ENCODE assay signal across 7 mouse cellular contexts in genomic region chr2:34897820-34898219, GRCm38 (mm10). TPM values are rescaled to one million over a fixed set of nuclear protein-coding genes. Genes with fewer than 3 reads are reported as not detected.
DNase-seq lines count a peak whose midpoint lies in the region; ATAC-seq and TF ChIP-seq lines count a peak whose summit lies in the region.

No protein-coding gene starts in this region.

- no peak overlapping the region for H3K4me3 ChIP-seq in neural tube, embryonic 15.5 days (replicated peaks)
- no peak overlapping the region for H3K4me3 ChIP-seq in intestine, postnatal 0 days (ENCODE audit: low read depth, low read length)
- no peak overlapping the region for H3K4me3 ChIP-seq in lung, embryonic 16.5 days (ENCODE audit: low read length)

- peak; percentile 30 for DNase-seq in neural tube, embryonic 10.5 days (ENCODE audit: extremely low spot score, low spot score)
- DNase-seq in brain, adult 2 months (ENCODE audit: low read depth, low spot score) = peak; percentile 13
- DNase-seq in thymus, postnatal 0 days (ENCODE audit: low spot score) = peak; percentile 60
- no peak for DNase-seq in urinary bladder, postnatal 25 days (ENCODE audit: low spot score)

- no peaks in the 10 kb centered on the region for H3K36me3 ChIP-seq in neural tube, embryonic 15.5 days
- H3K36me3 ChIP-seq in intestine, postnatal 0 days (ENCODE audit: control insufficient read depth, insufficient read depth) = peaks cover 20% of the 10 kb centered on the region; the same call in 1 of the 2 replicates
- H3K36me3 ChIP-seq in lung, embryonic 16.5 days (ENCODE audit: control insufficient read depth, insufficient read depth, low read length) = no peaks in the 10 kb centered on the region; the same call in 1 of the 2 replicates

- WGBS in neural tube, embryonic 15.5 days = 22% methylated on average over 10 of the region's 10 CpGs
- WGBS in intestine, postnatal 0 days = 25% methylated on average over 10 of the region's 10 CpGs
- 17% methylated on average over 10 of the region's 10 CpGs for WGBS in lung, embryonic 16.5 days

- no peaks in the 10 kb centered on the region for H3K4me1 ChIP-seq in neural tube, embryonic 15.5 days
- H3K4me1 ChIP-seq in intestine, postnatal 0 days (replicated peaks; ENCODE audit: control insufficient read depth, insufficient read depth, low read length) = no peaks in the 10 kb centered on the region
- H3K4me1 ChIP-seq in lung, embryonic 16.5 days (replicated peaks; ENCODE audit: control insufficient read depth, insufficient read depth, low read length) = peaks cover 1% of the 10 kb centered on the region

- no peaks in the 10 kb centered on the region for H3K9me3 ChIP-seq in neural tube, embryonic 15.5 days (replicated peaks)
- H3K9me3 ChIP-seq in intestine, postnatal 0 days (ENCODE audit: control insufficient read depth) = no peaks in the 10 kb centered on the region
- H3K9me3 ChIP-seq in lung, embryonic 16.5 days (ENCODE audit: control insufficient read depth, low read length) = no peaks in the 10 kb centered on the region

- no peaks in the 10 kb centered on the region for H3K27me3 ChIP-seq in neural tube, embryonic 15.5 days (replicated peaks)
- H3K27me3 ChIP-seq in intestine, postnatal 0 days (replicated peaks; ENCODE audit: control insufficient read depth, insufficient read depth, low read length) = no peaks in the 10 kb centered on the region
- no peaks in the 10 kb centered on the region for H3K27me3 ChIP-seq in lung, embryonic 16.5 days (ENCODE audit: control insufficient read depth, insufficient read depth, low read depth, low read length)

- no peak overlapping the region for H3K27ac ChIP-seq in neural tube, embryonic 15.5 days (replicated peaks)
- H3K27ac ChIP-seq in intestine, postnatal 0 days (ENCODE audit: low read depth, low read length) = no peak overlapping the region
- H3K27ac ChIP-seq in lung, embryonic 16.5 days (ENCODE audit: low read length) = no peak overlapping the region

- no peak overlapping the region for H3K9ac ChIP-seq in neural tube, embryonic 15.5 days (replicated peaks)
- H3K9ac ChIP-seq in intestine, postnatal 0 days (ENCODE audit: low read depth, low read length) = no peak overlapping the region
- H3K9ac ChIP-seq in lung, embryonic 16.5 days (ENCODE audit: low read length) = no peak overlapping the region

- no peak for ATAC-seq in neural tube, embryonic 15.5 days (ENCODE audit: low FRiP score)
- ATAC-seq in intestine, postnatal 0 days = 0 out of 2 replicates have a peak, but pooled peaks have one; percentile 6
- peak; percentile 39; the same call in 1 of the 2 replicates for ATAC-seq in lung, embryonic 16.5 days (ENCODE audit: low read depth)

- H3K4me2 ChIP-seq in neural tube, embryonic 15.5 days = no peak overlapping the region
- H3K4me2 ChIP-seq in intestine, postnatal 0 days (replicated peaks; ENCODE audit: low read depth) = no peak overlapping the region
- H3K4me2 ChIP-seq in lung, embryonic 16.5 days (ENCODE audit: low read depth, low read length) = no peak overlapping the region

- TF ChIP-seq CTCF in intestine, postnatal 0 days (IDR thresholded peaks at IDR 0.05; ENCODE audit: low read depth) = peak; percentile 80

RNA-seq across cellular contexts. Expression of gene Phf19, which starts 16.0 kb away (rescaled TPM):
- 2.2 and 3.5 TPM in 2 replicates for polyA plus RNA-seq in neural tube, embryonic 15.5 days (2015; fragmentation: Nextera tagmentation; extraction: Ambion mirVana)
- polyA plus RNA-seq in intestine, postnatal 0 days (2015; fragmentation: Nextera tagmentation; extraction: Ambion mirVana) = 2.7 and 2.9 TPM in 2 replicates
- 3.4 and 4.6 TPM in 2 replicates for polyA plus RNA-seq in lung, embryonic 16.5 days (2015; fragmentation: Nextera tagmentation; extraction: Ambion mirVana)
- 10.7 TPM in 2 replicates for polyA plus RNA-seq in thymus, postnatal 0 days (2015; fragmentation: Nextera tagmentation; extraction: Ambion mirVana)

RNA-seq across cellular contexts. Expression of gene Psmd5, which starts 23.1 kb away (rescaled TPM):
- polyA plus RNA-seq in neural tube, embryonic 15.5 days (2015; fragmentation: Nextera tagmentation; extraction: Ambion mirVana) = 88.9 and 97.3 TPM in 2 replicates
- polyA plus RNA-seq in intestine, postnatal 0 days (2015; fragmentation: Nextera tagmentation; extraction: Ambion mirVana) = 47.5 and 52.2 TPM in 2 replicates
- polyA plus RNA-seq in lung, embryonic 16.5 days (2015; fragmentation: Nextera tagmentation; extraction: Ambion mirVana) = 104 and 106 TPM in 2 replicates
- polyA plus RNA-seq in thymus, postnatal 0 days (2015; fragmentation: Nextera tagmentation; extraction: Ambion mirVana) = 81.1 and 85.3 TPM in 2 replicates

RNA-seq across cellular contexts. Expression of gene Cutal, which starts 23.6 kb away (rescaled TPM):
- 0.32 and 1.2 TPM in 2 replicates for polyA plus RNA-seq in neural tube, embryonic 15.5 days (2015; fragmentation: Nextera tagmentation; extraction: Ambion mirVana)
- polyA plus RNA-seq in intestine, postnatal 0 days (2015; fragmentation: Nextera tagmentation; extraction: Ambion mirVana) = 16.4 and 17.6 TPM in 2 replicates
- 0.65 and 1.0 TPM in 2 replicates for polyA plus RNA-seq in lung, embryonic 16.5 days (2015; fragmentation: Nextera tagmentation; extraction: Ambion mirVana)
- polyA plus RNA-seq in thymus, postnatal 0 days (2015; fragmentation: Nextera tagmentation; extraction: Ambion mirVana) = 0.30 and 0.62 TPM in 2 replicates
